Mouse (Mus musculus) heart, embryonic 13.5 days (tissue): Measurements from ENCODE around the gene Olfr1411. TPM values are rescaled to one million over a fixed set of nuclear protein-coding genes. Genes with fewer than 3 reads are reported as not detected.
A peak's percentile ranks its signal among the peaks of the same experiment; 100 is the strongest.

Experiments used
- ATAC-seq: fragments of 200-750 bp; cut with Nextera tagmentation; 2 replicates; pipeline ENCODE4 v1.8.0; 2017; ENCODE audit warnings: moderate TSS enrichment; ENCODE audit not compliant: insufficient number of reproducible peaks, low FRiP score, low TSS enrichment; ENCODE audit errors: extremely low read depth
- H3K27ac ChIP-seq: fragments of 300-500 bp; sonication (generic); replicated peaks from 2 replicates; pipeline ENCODE4 v1.5.1; 2015; ENCODE audit warnings: moderate library complexity, mild to moderate bottlenecking, inconsistent platforms
- H3K27me3 ChIP-seq: fragments of 300-500 bp; sonication (generic); replicated peaks from 2 replicates; pipeline ENCODE4 v1.6.1; 2015; ENCODE audit warnings: mild to moderate bottlenecking, inconsistent platforms
- H3K36me3 ChIP-seq: fragments of 300-500 bp; sonication (generic); 2 replicates; pipeline ENCODE4 v1.6.1; 2015; ENCODE audit warnings: mild to moderate bottlenecking, inconsistent platforms
- H3K4me1 ChIP-seq: fragments of 300-500 bp; sonication (generic); 2 replicates; pipeline ENCODE4 v1.6.1; 2015; ENCODE audit warnings: inconsistent platforms
- H3K4me2 ChIP-seq: fragments of 300-500 bp; sonication (generic); 2 replicates; pipeline ENCODE4 v1.6.1; 2015; ENCODE audit warnings: inconsistent platforms, mild to moderate bottlenecking, moderate library complexity
- H3K4me3 ChIP-seq: fragments of 300-500 bp; sonication (generic); 2 replicates; pipeline ENCODE4 v1.5.1; 2015; ENCODE audit warnings: moderate library complexity, mild to moderate bottlenecking, inconsistent platforms
- H3K9ac ChIP-seq: fragments of 300-500 bp; sonication (generic); 2 replicates; pipeline ENCODE4 v1.6.1; 2015; ENCODE audit warnings: inconsistent platforms, mild to moderate bottlenecking, moderate library complexity
- H3K9me3 ChIP-seq: fragments of 300-500 bp; sonication (generic); 2 replicates; pipeline ENCODE4 v1.6.1; 2016; ENCODE audit warnings: inconsistent platforms
- WGBS: fragments of 180-500 bp; shearing (Covaris S2); methylation state at CpG from one replicate; pipeline ENCODE4 v1.1.7; 2015; ENCODE audit warnings: mixed read lengths; 5-methylcytosine and 5-hydroxymethylcytosine counted together
- polyA plus RNA-seq: library from polyadenylated mRNA; unstranded; fragments of >200 nt; fragmentation: Nextera tagmentation; extraction: Ambion mirVana; gene quantifications from 2 replicates; pipeline ENCODE4 v1.2.1, GENCODE M21; 2015

The Olfr1411 gene
- polyA plus RNA-seq, 1 experiment from 2014 or later, result not detected

DNA sequence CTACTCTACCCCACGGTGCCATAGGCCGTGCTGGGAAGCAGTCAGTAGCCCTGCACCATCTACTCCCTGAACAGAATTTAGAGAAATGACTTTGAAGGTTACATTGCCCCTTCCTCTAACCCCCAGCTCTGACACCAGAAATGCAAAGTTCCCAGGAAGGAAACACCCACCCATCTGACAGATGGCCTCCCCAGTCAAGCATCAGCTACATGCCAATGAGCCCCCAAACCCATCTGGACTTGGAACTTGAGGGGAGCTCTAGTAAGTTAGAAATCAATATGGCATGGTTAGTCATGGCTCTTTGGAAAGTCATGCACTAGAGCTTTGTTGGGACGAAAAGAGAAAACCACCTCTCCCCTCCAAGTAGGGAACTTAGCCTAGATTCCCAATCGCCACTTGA is 44.5 kb downstream of the Olfr1411 start:
- ATAC-seq, result no peak
- 91% methylated on average over 4 of the region's 4 CpGs for WGBS
- Histone ChIP-seq H3K4me3 (no peak overlapping the region), H3K4me2 (no peak overlapping the region), H3K36me3 (peaks cover 39% of the 10 kb centered on the region), H3K27ac (no peak overlapping the region), H3K9me3 (no peaks in the 10 kb centered on the region), H3K4me1 (peaks cover 22% of the 10 kb centered on the region), H3K27me3 (no peaks in the 10 kb centered on the region), H3K9ac (no peak overlapping the region)

DNA sequence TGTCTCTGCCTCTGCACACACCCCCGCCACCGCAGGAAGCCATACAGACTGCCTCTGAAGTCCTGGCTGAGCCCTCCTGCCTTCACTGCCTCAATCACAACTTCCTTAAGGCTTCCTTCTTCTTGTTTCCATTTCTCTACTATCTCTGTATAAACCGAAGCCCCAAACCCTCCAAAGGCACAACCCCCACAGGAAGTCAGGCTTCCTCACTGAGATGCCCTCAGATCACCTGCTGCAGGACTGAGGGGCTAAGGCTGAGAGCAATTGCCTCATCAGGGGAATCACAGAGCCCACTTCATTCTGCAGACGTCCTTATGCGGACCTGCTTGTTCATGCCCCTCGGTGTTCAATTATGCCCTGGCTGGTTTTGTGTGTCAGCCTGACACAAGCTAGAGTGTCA is 46.2 kb downstream of the Olfr1411 start:
- H3K9ac ChIP-seq, result peak overlapping the region; percentile 96; the same call in 1 of the 2 replicates
- H3K4me2 ChIP-seq, result peak overlapping the region; percentile 85
- no peaks in the 10 kb centered on the region for H3K9me3 ChIP-seq
- no peak overlapping the region for H3K27ac ChIP-seq
- peaks cover 18% of the 10 kb centered on the region for H3K4me1 ChIP-seq
- no peak for ATAC-seq
- WGBS, result 76% methylated on average over 6 of the region's 6 CpGs
- peaks cover 39% of the 10 kb centered on the region for H3K36me3 ChIP-seq
- peak overlapping the region; percentile 92 for H3K4me3 ChIP-seq
- peaks cover 9% of the 10 kb centered on the region for H3K27me3 ChIP-seq

DNA sequence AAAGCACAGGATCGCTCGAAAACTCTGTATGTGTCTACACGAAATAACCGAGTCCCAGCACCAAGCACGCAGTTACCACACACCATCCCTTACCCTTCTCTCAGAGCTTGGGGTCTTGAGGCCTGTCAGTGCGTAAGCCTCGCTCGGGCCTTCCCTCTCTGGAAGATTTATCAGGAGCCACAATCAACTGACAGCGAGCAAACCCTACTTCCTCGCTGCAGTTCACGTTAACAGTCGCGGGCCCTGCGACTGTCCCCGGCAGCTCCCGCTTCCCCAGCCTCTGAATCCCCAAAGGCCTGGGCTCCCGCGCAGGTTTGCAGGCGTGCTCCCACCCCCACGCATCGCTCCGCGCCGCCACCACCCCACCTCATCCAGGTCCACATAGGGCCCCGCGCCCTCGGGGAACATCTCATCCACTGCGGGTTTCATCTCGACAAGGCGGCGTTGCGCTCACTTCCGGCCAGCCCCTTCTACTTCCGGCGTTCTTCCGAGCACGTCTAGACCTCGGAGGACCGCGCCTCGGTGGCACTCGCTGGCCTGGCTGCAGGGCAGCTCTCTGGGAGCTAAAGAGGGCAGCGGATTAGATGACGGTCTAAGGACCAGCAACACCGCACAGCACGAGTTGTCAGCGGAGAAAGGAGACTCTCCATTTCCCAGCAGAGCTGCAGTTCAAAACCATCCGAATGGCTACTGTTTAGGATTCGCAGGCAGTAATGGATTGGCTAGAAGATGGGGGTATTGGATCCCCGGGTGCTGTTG is 47.5 kb downstream of the Olfr1411 start, which contains the start of gene Cops9:
Cops9 (minus strand) TSS at position 472 of the 759 bp plus-strand sequence.
- H3K9ac ChIP-seq, result peak within 1 kb of the TSS; percentile 96
- peak within 1 kb of the TSS; percentile 85 for H3K4me2 ChIP-seq
- peak; percentile 82 for ATAC-seq
- H3K4me3 ChIP-seq, result peak within 1 kb of the TSS; percentile 92
- H3K36me3 ChIP-seq, result peaks cover 30% of the 10 kb centered on the region
- WGBS, result 1% methylated on average over 50 of the region's 50 CpGs
- no peaks in the 10 kb centered on the region for H3K9me3 ChIP-seq
- peaks cover 22% of the 10 kb centered on the region for H3K27me3 ChIP-seq
- H3K4me1 ChIP-seq, result peaks cover 18% of the 10 kb centered on the region
- peak within 1 kb of the TSS; percentile 46; the same call in 1 of the 2 replicates for H3K27ac ChIP-seq

DNA sequence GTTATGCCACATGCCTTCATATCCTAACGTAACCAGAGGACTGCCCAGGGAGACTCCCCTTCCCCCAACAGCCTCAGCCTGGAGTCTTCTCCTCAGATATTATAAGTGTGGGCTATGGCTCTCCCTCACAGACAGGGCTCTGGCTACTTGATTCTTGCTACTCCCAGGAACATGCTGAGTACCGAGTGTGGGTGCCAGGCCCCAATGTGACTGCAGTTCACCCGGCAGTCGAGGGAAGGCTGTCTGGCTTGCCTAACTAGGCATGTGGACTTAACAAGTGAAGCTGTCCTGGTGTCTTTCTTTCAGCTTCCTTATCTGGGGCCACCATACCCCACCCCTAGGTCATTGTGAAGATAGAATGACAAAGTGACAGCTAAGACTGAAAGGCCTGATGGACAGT is 49.5 kb downstream of the Olfr1411 start:
- H3K9ac ChIP-seq, result no peak overlapping the region
- WGBS, result 54% methylated on average over 4 of the region's 4 CpGs
- peaks cover 10% of the 10 kb centered on the region for H3K36me3 ChIP-seq
- peaks cover 39% of the 10 kb centered on the region for H3K27me3 ChIP-seq
- ATAC-seq, result no peak
- peaks cover 18% of the 10 kb centered on the region for H3K4me1 ChIP-seq
- no peak overlapping the region for H3K27ac ChIP-seq
- H3K9me3 ChIP-seq, result no peaks in the 10 kb centered on the region
- no peak overlapping the region for H3K4me3 ChIP-seq
- H3K4me2 ChIP-seq, result no peak overlapping the region

DNA sequence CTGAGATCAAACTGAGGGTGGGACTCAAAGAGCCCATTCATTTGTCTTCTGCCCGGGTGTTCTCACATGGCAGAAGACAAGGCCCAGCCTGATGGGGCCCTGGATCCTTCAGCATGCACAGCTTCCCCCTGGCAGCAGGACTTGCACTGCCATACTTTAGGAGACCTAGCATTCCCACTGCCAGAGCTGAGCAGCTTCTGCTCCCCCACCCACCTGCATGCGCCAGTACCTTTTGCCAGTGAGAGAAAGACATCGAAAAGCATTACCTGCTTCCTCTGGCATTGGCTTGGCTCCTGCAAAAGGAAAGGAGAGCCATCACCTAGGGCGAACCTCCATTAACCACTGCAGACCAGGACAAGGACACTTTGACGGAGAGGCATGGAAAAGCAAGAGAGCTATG is 50.7 kb downstream of the Olfr1411 start:
- H3K4me3 ChIP-seq, result no peak overlapping the region
- WGBS, result 81% methylated on average over 5 of the region's 5 CpGs

DNA sequence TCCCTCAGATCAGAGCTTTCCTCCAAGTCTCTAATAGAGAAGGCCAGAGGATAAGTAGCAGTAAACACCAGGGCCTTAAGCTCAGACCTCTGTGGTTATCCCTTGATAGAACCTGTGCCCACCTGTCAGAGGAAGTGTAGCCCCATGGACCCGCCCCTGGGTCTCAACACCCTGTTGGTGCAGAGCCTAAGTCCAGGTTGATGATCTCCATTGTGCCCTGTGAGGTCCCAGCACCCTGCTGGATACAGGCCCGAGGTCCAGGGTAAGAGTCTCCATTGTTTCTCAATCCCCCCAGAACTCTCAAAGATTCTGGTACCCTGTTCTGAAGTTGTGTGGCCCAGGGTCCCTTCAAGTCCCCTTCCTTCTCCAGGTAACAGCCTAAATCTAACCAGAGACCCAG is 51.9 kb downstream of the Olfr1411 start:
- ATAC-seq, result no peak
- Histone ChIP-seq H3K4me3 (no peak overlapping the region), H3K9ac (no peak overlapping the region), H3K27ac (no peak overlapping the region), H3K9me3 (no peaks in the 10 kb centered on the region), H3K36me3 (no peaks in the 10 kb centered on the region), H3K4me1 (peaks cover 7% of the 10 kb centered on the region), H3K4me2 (no peak overlapping the region), H3K27me3 (peaks cover 51% of the 10 kb centered on the region)
- WGBS, result 41% methylated on average over 2 of the region's 2 CpGs

More for the DNA sequence above, 50.7 kb downstream of the Olfr1411 start:
- Histone ChIP-seq H3K9ac (no peak overlapping the region), H3K9me3 (no peaks in the 10 kb centered on the region), H3K36me3 (no peaks in the 10 kb centered on the region), H3K4me1 (peaks cover 18% of the 10 kb centered on the region), H3K27me3 (peaks cover 44% of the 10 kb centered on the region), H3K27ac (no peak overlapping the region), H3K4me2 (no peak overlapping the region)
- no peak for ATAC-seq

DNA sequence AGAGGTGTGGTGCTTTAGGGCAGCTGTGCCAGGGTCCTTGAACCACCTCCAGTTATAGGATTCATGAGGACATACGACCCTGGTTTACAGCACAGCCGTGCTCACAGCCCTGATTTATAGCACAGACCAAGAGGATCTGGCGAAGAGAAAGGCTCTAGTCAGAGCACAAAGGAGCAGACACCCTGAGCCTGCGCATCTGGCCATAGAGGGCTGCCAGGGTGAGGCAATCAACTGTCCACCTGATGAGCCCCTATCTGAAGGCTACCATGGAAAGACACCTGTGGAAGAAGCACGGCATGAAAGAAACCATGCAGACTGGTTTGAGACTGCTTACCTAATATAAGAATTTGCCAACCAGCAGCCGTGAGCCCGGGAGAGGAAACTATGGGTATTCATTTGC is 52.4 kb downstream of the Olfr1411 start:
- WGBS, result 73% methylated on average over 7 of the region's 7 CpGs
- ATAC-seq, result no peak
- Histone ChIP-seq H3K4me1 (peaks cover 6% of the 10 kb centered on the region; the same call in 1 of the 2 replicates), H3K36me3 (no peaks in the 10 kb centered on the region), H3K9ac (0 out of 2 replicates have a peak overlapping the region, but pooled peaks have one; percentile 33), H3K27ac (no peak overlapping the region), H3K9me3 (no peaks in the 10 kb centered on the region), H3K27me3 (peaks cover 56% of the 10 kb centered on the region), H3K4me2 (no peak overlapping the region), H3K4me3 (no peak overlapping the region)

DNA sequence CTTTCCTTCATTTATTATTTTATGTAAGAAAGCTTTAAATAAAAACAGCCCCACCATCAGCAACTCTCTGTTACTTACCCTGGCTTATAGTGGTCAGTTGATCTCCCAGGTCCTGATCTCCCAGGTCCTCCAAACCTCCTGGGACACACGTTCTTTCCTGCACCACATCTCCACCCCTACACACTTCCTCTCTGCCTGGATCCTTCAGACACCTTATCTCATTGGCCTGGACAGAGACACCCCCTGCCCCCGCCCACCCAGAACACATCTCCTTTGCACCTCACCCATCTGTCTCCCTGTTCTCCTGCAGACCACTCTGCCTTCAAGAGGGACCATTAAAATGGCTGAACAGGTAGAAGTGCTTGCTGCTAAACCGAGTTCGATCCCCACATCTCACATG is 52.8 kb downstream of the Olfr1411 start:
- 52% methylated on average over 4 of the region's 4 CpGs for WGBS
- no peak for ATAC-seq
- peaks cover 60% of the 10 kb centered on the region for H3K27me3 ChIP-seq

More for the DNA sequence above, 52.8 kb downstream of the Olfr1411 start:
- H3K9me3 ChIP-seq, result no peaks in the 10 kb centered on the region
- H3K9ac ChIP-seq, result no peak overlapping the region
- H3K4me3 ChIP-seq, result no peak overlapping the region
- no peaks in the 10 kb centered on the region for H3K36me3 ChIP-seq
- H3K27ac ChIP-seq, result no peak overlapping the region
- H3K4me2 ChIP-seq, result no peak overlapping the region
- H3K4me1 ChIP-seq, result peaks cover 5% of the 10 kb centered on the region; the same call in 1 of the 2 replicates

Other genes with a start within 250 kb of the Olfr1411 start
- 458 and 534 TPM in 2 replicates for gene Ndufa10, start 120.6 kb upstream of the Olfr1411 start, polyA plus RNA-seq
- not detected in 2 replicates for gene Olfr1416, start 109.3 kb upstream of the Olfr1411 start, polyA plus RNA-seq
- not detected in 2 replicates for gene Olfr1415, start 98.3 kb upstream of the Olfr1411 start, polyA plus RNA-seq
- gene Olfr1414, start 75.8 kb upstream of the Olfr1411 start, polyA plus RNA-seq, result not detected in 2 replicates
- gene Olfr1413, start 23.1 kb upstream of the Olfr1411 start, polyA plus RNA-seq, result not detected in 2 replicates
- gene Olfr1412, start 8.6 kb upstream of the Olfr1411 start, polyA plus RNA-seq, result not detected in 2 replicates
- not detected in 2 replicates for gene Olfr1410, start 11.4 kb downstream of the Olfr1411 start, polyA plus RNA-seq
- not detected in 2 replicates for gene Olfr12, start 23.4 kb downstream of the Olfr1411 start, polyA plus RNA-seq
- gene Cops9, start 47.6 kb downstream of the Olfr1411 start, polyA plus RNA-seq, result 403 and 485 TPM in 2 replicates
- not detected in 2 replicates for gene Otos, start 54.4 kb downstream of the Olfr1411 start, polyA plus RNA-seq
- 53.1 and 61.5 TPM in 2 replicates for gene Gpc1, start 237.2 kb downstream of the Olfr1411 start, polyA plus RNA-seq